In the genomic region with DNA sequence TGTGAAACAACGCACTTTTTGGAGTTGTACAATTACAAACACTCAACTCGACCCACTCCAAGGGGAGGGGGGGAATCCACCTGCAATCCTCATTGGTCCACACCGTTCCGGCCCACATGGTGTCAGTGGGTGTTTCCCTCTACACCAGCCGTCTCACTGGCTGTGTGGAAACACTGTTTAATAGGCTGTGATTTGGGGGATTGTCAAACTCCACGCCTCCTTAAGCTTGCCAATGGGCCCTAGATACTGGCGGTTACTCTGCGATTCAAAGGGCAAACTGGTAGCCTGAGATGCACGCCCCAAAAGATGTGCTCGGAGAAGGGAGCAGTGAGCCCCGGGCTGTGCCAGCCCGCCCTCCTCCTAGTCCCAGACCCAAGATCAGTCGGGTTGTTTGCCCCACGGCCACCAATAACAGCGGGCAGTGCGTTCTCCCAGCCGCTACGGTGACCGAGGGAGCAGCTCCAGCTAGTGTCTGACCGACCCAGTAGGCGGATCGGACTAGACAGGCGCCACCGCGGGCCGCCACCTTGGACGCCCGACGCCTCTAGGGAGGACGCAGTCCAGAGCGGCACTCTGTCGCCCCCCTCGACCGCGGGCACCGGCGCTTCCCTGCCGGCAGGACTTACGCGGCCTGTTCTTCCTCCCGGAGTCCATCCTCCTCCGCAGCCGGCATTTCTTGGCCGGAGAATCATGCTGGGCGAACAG, we compare ENCODE assay signal across 8 mouse cellular contexts. TPM values are rescaled to one million over a fixed set of nuclear protein-coding genes. Genes with fewer than 3 reads are reported as not detected.
DNase-seq lines count a peak whose midpoint lies in the region; ATAC-seq and TF ChIP-seq lines count a peak whose summit lies in the region.

No protein-coding gene starts in this region.

- no peak for TF ChIP-seq EP300 in stomach, postnatal 0 days (optimal IDR thresholded peaks at IDR 0.05)

- peak; percentile 84 for DNase-seq in CD4-positive, CD25-positive, alpha-beta regulatory T cell, adult 2 months (ENCODE audit: low read depth, low spot score)
- DNase-seq in brain, embryonic 18.5 days (ENCODE audit: low read depth, low spot score), result peak; percentile 87
- peak; percentile 95 for DNase-seq in fat pad, adult 2 months (ENCODE audit: extremely low read depth, low read depth, low spot score)
- peak; percentile 91 for DNase-seq in kidney, postnatal 10 days
- peak; percentile 77 to 82 for DNase-seq in natural killer cell, adult 2 months (ENCODE audit: low spot score in 2 of 2)
- peak; percentile 89 for DNase-seq in stomach, postnatal 0 days (ENCODE audit: low spot score)

- no peaks in the 10 kb centered on the region for H3K9me3 ChIP-seq in heart, embryonic 13.5 days
- H3K9me3 ChIP-seq in liver, embryonic 12.5 days (replicated peaks), result no peaks in the 10 kb centered on the region
- H3K9me3 ChIP-seq in stomach, postnatal 0 days (ENCODE audit: control insufficient read depth, low read length), result no peaks in the 10 kb centered on the region

- H3K36me3 ChIP-seq in heart, embryonic 13.5 days, result no peaks in the 10 kb centered on the region
- no peaks in the 10 kb centered on the region for H3K36me3 ChIP-seq in liver, embryonic 12.5 days
- H3K36me3 ChIP-seq in stomach, postnatal 0 days (ENCODE audit: control insufficient read depth, insufficient read depth, low read length), result no peaks in the 10 kb centered on the region

- peaks cover 25% of the 10 kb centered on the region for H3K4me1 ChIP-seq in heart, embryonic 13.5 days
- peaks cover 27% of the 10 kb centered on the region for H3K4me1 ChIP-seq in liver, embryonic 12.5 days
- H3K4me1 ChIP-seq in stomach, postnatal 0 days (replicated peaks; ENCODE audit: control insufficient read depth, insufficient read depth), result no peaks in the 10 kb centered on the region; the same call in 1 of the 2 replicates

- ATAC-seq in heart, embryonic 13.5 days (ENCODE audit: extremely low read depth, insufficient number of reproducible peaks, low FRiP score, low TSS enrichment), result peak; percentile 84
- peak; percentile 93 for ATAC-seq in liver, embryonic 12.5 days
- peak; percentile 98 for ATAC-seq in stomach, postnatal 0 days (ENCODE audit: low FRiP score, low TSS enrichment)

- H3K27ac ChIP-seq in heart, embryonic 13.5 days (replicated peaks), result peak overlapping the region; percentile 99
- H3K27ac ChIP-seq in liver, embryonic 12.5 days, result peak overlapping the region; percentile 92
- peak overlapping the region; percentile 94 for H3K27ac ChIP-seq in stomach, postnatal 0 days (replicated peaks)

- H3K9ac ChIP-seq in heart, embryonic 13.5 days, result peak overlapping the region; percentile 97
- peak overlapping the region; percentile 86 for H3K9ac ChIP-seq in liver, embryonic 12.5 days
- H3K9ac ChIP-seq in stomach, postnatal 0 days (ENCODE audit: low read length), result peak overlapping the region; percentile 88

- H3K4me2 ChIP-seq in heart, embryonic 13.5 days, result peak overlapping the region; percentile 77
- peak overlapping the region; percentile 97 for H3K4me2 ChIP-seq in liver, embryonic 12.5 days
- peak overlapping the region; percentile 75 for H3K4me2 ChIP-seq in stomach, postnatal 0 days (replicated peaks; ENCODE audit: low read depth)

- TF ChIP-seq CTCF in stomach, postnatal 0 days (IDR thresholded peaks at IDR 0.05; ENCODE audit: low read depth), result peak; percentile 54; the same call in 1 of the 2 replicates

- no peaks in the 10 kb centered on the region for H3K27me3 ChIP-seq in heart, embryonic 13.5 days (replicated peaks)
- H3K27me3 ChIP-seq in liver, embryonic 12.5 days (replicated peaks), result no peaks in the 10 kb centered on the region
- no peaks in the 10 kb centered on the region for H3K27me3 ChIP-seq in stomach, postnatal 0 days (ENCODE audit: control insufficient read depth, insufficient read depth, low read length)

- H3K4me3 ChIP-seq in heart, embryonic 13.5 days, result peak overlapping the region; percentile 87
- peak overlapping the region; percentile 81 for H3K4me3 ChIP-seq in liver, embryonic 12.5 days
- H3K4me3 ChIP-seq in stomach, postnatal 0 days (ENCODE audit: low read depth, low read length), result peak overlapping the region; percentile 87

- WGBS in heart, embryonic 13.5 days, result under 1% methylated on average over 45 of the region's 45 CpGs
- WGBS in liver, embryonic 12.5 days (ENCODE audit: insufficient replicate concordance), result under 1% methylated on average over 45 of the region's 45 CpGs
- under 1% methylated on average over 44 of the region's 45 CpGs for WGBS in stomach, postnatal 0 days

RNA-seq across cellular contexts. Expression of a gene that starts 1.2 kb away (rescaled TPM):
- 9.0 and 10.1 TPM in 2 replicates for polyA plus RNA-seq in heart, embryonic 13.5 days (2015; fragmentation: Nextera tagmentation; extraction: Ambion mirVana)
- polyA plus RNA-seq in liver, embryonic 12.5 days (2016; fragmentation: Nextera tagmentation; extraction: Ambion mirVana), result 6.5 and 6.7 TPM in 2 replicates
- 3.9 and 4.3 TPM in 2 replicates for polyA plus RNA-seq in stomach, postnatal 0 days (2015; fragmentation: Nextera tagmentation; extraction: Ambion mirVana)

RNA-seq across cellular contexts. Expression of a gene that starts 44.1 kb away (rescaled TPM):
- 33.5 and 36.0 TPM in 2 replicates for polyA plus RNA-seq in heart, embryonic 13.5 days (2015; fragmentation: Nextera tagmentation; extraction: Ambion mirVana)
- 44.4 and 45.1 TPM in 2 replicates for polyA plus RNA-seq in liver, embryonic 12.5 days (2016; fragmentation: Nextera tagmentation; extraction: Ambion mirVana)
- 10.6 and 15.6 TPM in 2 replicates for polyA plus RNA-seq in stomach, postnatal 0 days (2015; fragmentation: Nextera tagmentation; extraction: Ambion mirVana)

Comparison
In these comparisons a context has a peak if more than half of its experiments do, and no peak if none do; other contexts are left out.
1. Peak in every context shown above with its lines: DNase-seq, ATAC-seq, H3K4me3 ChIP-seq and H3K27ac ChIP-seq.